Mouse (Mus musculus) ES-E14 (cell line): ENCODE results near the gene Glod5.

Experiments
- CHD2 ChIP-seq: IDR thresholded peaks from 2 replicates; pipeline ENCODE4 v1.6.1; 2014; ENCODE audit warnings: mild to moderate bottlenecking, low read depth, low read length, inconsistent platforms
- HCFC1 ChIP-seq: IDR thresholded peaks from 2 replicates; pipeline ENCODE4 v1.6.1; 2012; ENCODE audit warnings: low read length, inconsistent platforms, borderline replicate concordance; ENCODE audit not compliant: insufficient read depth
- ZNF384 ChIP-seq: IDR thresholded peaks from 2 replicates; pipeline ENCODE4 v1.6.1; 2012; ENCODE audit warnings: low read depth, low read length, inconsistent platforms

DNA sequence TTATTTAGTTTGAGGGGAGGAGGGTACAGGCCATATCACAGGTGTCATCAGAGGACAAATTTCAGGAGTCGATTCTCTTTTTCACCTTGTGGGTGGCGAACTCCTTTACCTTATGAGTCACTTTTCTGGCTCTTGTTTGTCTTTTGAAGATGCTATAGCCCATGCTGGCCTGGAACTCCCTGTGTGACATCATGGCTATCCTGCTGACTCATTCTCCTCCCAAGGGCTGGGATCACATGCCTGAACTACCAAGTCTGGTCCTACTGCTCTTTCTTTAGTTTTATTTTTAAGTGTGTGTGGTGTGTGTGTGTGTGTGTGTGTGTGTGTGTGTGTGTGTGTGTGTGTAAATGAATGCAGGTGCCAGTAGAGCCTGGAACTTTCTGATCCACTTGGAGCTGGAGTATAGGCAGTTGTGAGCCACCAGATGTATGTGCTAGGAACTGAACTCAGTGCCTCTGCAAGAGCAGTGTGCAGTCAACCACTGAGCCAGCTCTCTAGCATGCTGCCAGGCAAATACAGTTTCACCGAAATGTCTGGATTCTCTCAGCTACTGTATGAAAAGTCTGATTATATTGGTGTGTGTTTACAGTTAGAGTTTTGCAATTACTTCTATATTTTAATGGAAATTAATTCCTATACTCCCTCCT is 17.6 kb downstream of the Glod5 start:
- TF ChIP-seq CHD2 (no peak), ZNF384 (no peak), HCFC1 (no peak)
